Mouse (Mus musculus) heart, embryonic 12.5 days (tissue): ENCODE results near the gene Olfr1225. TPM values are rescaled to one million over a fixed set of nuclear protein-coding genes. Genes with fewer than 3 reads are reported as not detected.
"Not testable (repeated sequence)": the region's sequence is repeated elsewhere in the genome, so short reads cannot be mapped to it uniquely, and the experiment has no call there.

ENCODE experiments used
- ATAC-seq: fragments of 200-750 bp; cut with Nextera tagmentation; 2 replicates; pipeline ENCODE4 v1.8.0; 2017; ENCODE audit warnings: moderate TSS enrichment, moderate library complexity; ENCODE audit not compliant: insufficient number of reproducible peaks, low FRiP score
- H3K27ac ChIP-seq: fragments of 300-500 bp; sonication (generic); 2 replicates; pipeline ENCODE4 v1.5.1; 2016; ENCODE audit warnings: mild to moderate bottlenecking, moderate library complexity; ENCODE audit not compliant: poor library complexity, severe bottlenecking
- H3K27me3 ChIP-seq: fragments of 300-500 bp; sonication (generic); replicated peaks from 2 replicates; pipeline ENCODE4 v1.6.1; 2016; ENCODE audit warnings: mild to moderate bottlenecking, moderate library complexity
- H3K36me3 ChIP-seq: fragments of 300-500 bp; sonication (generic); 2 replicates; pipeline ENCODE4 v1.6.1; 2016; ENCODE audit warnings: mild to moderate bottlenecking, moderate library complexity
- H3K4me1 ChIP-seq: fragments of 300-500 bp; sonication (generic); replicated peaks from 2 replicates; pipeline ENCODE4 v1.6.1; 2016; ENCODE audit warnings: mild to moderate bottlenecking
- H3K4me2 ChIP-seq: fragments of 300-500 bp; sonication (generic); 2 replicates; pipeline ENCODE4 v1.6.1; 2016; ENCODE audit warnings: mild to moderate bottlenecking, moderate library complexity
- H3K4me3 ChIP-seq: fragments of 300-500 bp; sonication (generic); 2 replicates; pipeline ENCODE4 v1.5.1; 2016; ENCODE audit warnings: mild to moderate bottlenecking
- H3K9ac ChIP-seq: fragments of 300-500 bp; sonication (generic); 2 replicates; pipeline ENCODE4 v1.6.1; 2016; ENCODE audit warnings: mild to moderate bottlenecking, moderate library complexity
- H3K9me3 ChIP-seq: fragments of 300-500 bp; sonication (generic); replicated peaks from 2 replicates; pipeline ENCODE4 v1.6.1; 2016; ENCODE audit warnings: mild to moderate bottlenecking, moderate library complexity
- WGBS: fragments of 180-500 bp; shearing (Covaris S2); methylation state at CpG from one replicate; pipeline ENCODE4 v1.1.7; 2016; 5-methylcytosine and 5-hydroxymethylcytosine counted together
- polyA plus RNA-seq: library from polyadenylated mRNA; unstranded; fragments of >200 nt; fragmentation: Nextera tagmentation; extraction: Ambion mirVana; gene quantifications from 2 replicates; pipeline ENCODE4 v1.2.1, GENCODE M21; 2016

Olfr1225 gene
- not detected in 2 replicates for polyA plus RNA-seq

DNA sequence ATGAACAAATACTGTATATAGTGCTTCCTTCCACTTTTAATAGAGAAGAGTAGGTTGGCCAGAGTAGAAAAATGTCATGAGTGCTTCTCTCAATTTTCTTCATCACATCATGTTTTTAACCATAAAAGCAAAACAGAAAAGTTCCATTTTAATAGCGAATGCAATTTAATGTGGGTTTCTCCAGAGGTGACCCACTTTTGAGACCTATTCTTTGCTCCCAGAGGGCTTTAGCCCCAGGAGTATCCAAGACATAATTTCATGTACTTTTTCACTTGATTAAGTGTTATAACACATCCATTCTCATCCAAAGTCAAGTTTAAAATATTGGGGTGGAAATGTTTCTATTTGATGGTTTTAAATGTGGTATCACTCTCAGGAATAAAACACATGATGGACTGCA lies at the start of gene Olfr1225:
Gene Olfr1225, minus strand, starts transcription at position 101 of the 400 bp plus-strand sequence.
- no peaks in the 10 kb centered on the region for H3K4me1 ChIP-seq
- no peaks in the 10 kb centered on the region for H3K36me3 ChIP-seq
- H3K9ac ChIP-seq = no peak within 1 kb of the TSS
- H3K4me3 ChIP-seq = no peak within 1 kb of the TSS
- no peak for ATAC-seq
- 83% methylated on average over 1 of the region's 1 CpGs for WGBS
- no peaks in the 10 kb centered on the region for H3K27me3 ChIP-seq
- no peak within 1 kb of the TSS for H3K27ac ChIP-seq
- H3K9me3 ChIP-seq = no peaks in the 10 kb centered on the region
- no peak within 1 kb of the TSS for H3K4me2 ChIP-seq

DNA sequence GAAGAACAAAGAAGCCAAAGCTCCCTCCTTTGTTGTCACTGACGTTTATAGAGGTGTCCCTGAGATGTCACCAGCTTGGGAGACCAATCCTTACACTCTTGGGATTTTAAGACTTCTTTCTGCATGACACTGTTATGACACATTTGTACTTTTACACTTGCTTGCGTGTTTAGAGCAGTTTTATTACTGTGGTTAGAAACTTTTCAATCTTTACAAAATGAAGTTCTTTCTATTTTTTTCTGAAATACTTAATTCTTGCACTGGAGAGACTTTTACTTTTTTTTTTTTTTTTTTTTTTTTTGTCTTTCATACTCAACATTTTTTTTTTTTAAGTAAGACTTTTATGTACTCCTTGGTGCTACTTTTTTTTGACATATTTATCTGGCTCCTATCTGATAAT lies 25.5 kb upstream of the Olfr1225 start, which contains the start of gene Olfr1226:
Gene Olfr1226, minus strand, starts transcription at position 101 of the 400 bp plus-strand sequence.
- no peaks in the 10 kb centered on the region for H3K9me3 ChIP-seq
- no peaks in the 10 kb centered on the region for H3K36me3 ChIP-seq
- H3K9ac ChIP-seq = no peak within 1 kb of the TSS
- H3K4me1 ChIP-seq = no peaks in the 10 kb centered on the region
- H3K27me3 ChIP-seq = no peaks in the 10 kb centered on the region
- H3K4me2 ChIP-seq = no peak within 1 kb of the TSS
- WGBS = 64% methylated on average over 2 of the region's 2 CpGs
- H3K27ac ChIP-seq = no peak within 1 kb of the TSS
- H3K4me3 ChIP-seq = no peak within 1 kb of the TSS
- ATAC-seq = no peak

DNA sequence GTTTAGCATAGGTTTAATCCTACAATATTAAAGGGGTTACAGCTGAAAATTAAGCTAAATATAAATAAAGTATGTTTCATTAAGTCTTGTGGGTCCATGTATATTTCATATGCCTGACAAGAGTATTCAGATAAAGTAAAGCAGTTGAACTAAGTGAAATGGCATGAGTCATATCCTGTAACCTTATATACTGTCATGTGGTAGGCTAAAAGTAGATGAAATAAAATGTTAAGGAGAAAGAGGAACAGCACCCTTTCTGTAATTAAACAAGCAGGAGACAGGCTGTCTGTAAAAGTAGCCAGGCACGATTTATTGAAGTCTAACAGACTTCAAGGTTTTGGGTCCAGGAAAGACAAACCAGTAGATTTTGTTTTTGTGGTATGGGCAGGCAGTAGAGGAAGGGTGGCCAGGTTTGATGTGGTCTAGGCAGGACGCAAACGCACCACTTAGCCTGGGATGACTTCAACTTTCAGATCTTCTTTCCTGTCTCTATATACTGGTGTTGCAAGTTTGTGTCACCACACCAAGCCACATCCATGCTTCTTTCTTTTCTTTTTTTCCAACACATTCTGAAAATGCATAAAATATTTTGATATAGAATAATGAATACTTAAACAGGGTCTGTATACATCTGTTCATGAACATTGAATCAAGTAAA lies 22.0 kb upstream of the Olfr1225 start:
- no peaks in the 10 kb centered on the region for H3K4me1 ChIP-seq
- no peaks in the 10 kb centered on the region for H3K27me3 ChIP-seq
- no peak overlapping the region for H3K4me2 ChIP-seq
- no peak overlapping the region for H3K9ac ChIP-seq
- 67% methylated on average over 3 of the region's 3 CpGs for WGBS
- no peak for ATAC-seq
- no peaks in the 10 kb centered on the region for H3K9me3 ChIP-seq
- no peaks in the 10 kb centered on the region for H3K36me3 ChIP-seq
- H3K4me3 ChIP-seq = no peak overlapping the region
- H3K27ac ChIP-seq = no peak overlapping the region

DNA sequence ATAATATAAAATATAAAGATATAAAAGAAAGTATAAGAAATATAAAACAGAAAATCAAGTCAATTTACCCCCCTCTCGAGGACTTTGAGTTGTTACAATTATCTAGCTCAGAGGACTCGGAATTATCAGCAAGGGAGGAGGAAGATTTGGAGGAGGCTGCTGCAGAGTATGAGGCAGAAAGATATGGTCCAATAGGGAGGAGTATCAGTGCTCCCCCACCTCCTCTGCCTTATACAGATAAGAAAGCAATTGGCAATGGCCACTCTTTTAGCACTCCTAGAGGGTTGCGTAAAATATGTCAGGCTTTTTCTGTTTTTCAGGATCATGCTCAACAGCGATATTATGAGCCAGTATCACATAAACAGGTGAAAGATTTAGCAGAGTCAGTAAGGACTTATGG lies 9.8 kb downstream of the Olfr1225 start:
- not testable (repeated sequence) for H3K4me1 ChIP-seq, H3K27me3 ChIP-seq, H3K4me2 ChIP-seq, ATAC-seq, H3K4me3 ChIP-seq, H3K27ac ChIP-seq, H3K9ac ChIP-seq, H3K9me3 ChIP-seq, H3K36me3 ChIP-seq
- 73% methylated on average over 4 of the region's 4 CpGs for WGBS

DNA sequence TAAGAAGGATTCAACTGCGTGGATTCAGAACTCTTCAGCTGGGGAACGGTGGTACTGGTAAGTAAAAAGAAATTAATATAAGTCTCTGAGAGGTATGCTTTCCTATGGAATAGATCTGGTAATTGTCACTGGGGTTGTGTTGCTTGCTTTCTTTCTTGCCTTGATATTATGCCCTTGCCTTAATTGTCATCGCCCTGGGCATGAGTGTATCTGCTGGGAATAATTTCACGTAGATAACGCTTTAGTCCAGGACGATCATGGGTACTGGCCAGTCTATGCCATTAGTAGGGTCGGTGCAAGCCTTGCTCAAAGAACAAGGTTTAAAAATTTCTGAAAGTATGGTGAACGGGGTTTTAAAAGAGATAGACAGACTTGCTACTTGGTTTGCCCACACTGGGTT lies 10.5 kb downstream of the Olfr1225 start, which contains the start of gene Olfr1224-ps1:
Gene Olfr1224-ps1, minus strand, starts transcription at position 101 of the 400 bp plus-strand sequence.
- not testable (repeated sequence) for H3K4me2 ChIP-seq, H3K4me3 ChIP-seq, H3K27ac ChIP-seq, ATAC-seq, H3K9ac ChIP-seq, H3K36me3 ChIP-seq, H3K9me3 ChIP-seq, H3K4me1 ChIP-seq, H3K27me3 ChIP-seq
- WGBS = 84% methylated on average over 8 of the region's 8 CpGs

DNA sequence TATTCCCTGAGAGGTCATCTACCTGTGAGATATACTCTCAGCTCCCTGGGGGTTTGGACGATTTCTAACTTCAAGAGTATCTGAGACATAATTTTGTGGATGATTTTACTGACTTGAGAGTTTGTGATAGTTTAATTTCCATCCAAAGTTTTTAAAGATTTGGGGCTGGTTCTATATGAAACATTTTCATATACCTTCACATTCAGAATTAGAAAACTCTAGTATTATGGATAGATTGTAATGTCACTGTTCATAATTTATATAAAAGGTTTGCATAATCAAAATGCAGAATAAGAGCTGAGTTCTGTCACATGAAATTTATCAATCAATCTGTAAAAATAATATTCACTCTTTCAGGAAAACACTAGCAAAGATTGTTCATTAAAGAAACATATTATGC lies 23.0 kb downstream of the Olfr1225 start, which contains the start of gene Olfr1223:
Gene Olfr1223, minus strand, starts transcription at position 101 of the 400 bp plus-strand sequence.
- Histone ChIP-seq H3K27ac (no peak within 1 kb of the TSS), H3K4me1 (no peaks in the 10 kb centered on the region), H3K4me2 (no peak within 1 kb of the TSS), H3K27me3 (no peaks in the 10 kb centered on the region), H3K36me3 (no peaks in the 10 kb centered on the region), H3K9ac (no peak within 1 kb of the TSS), H3K9me3 (no peaks in the 10 kb centered on the region), H3K4me3 (no peak within 1 kb of the TSS)
- WGBS = 50% methylated on average over 1 of the region's 1 CpGs
- ATAC-seq = no peak

DNA sequence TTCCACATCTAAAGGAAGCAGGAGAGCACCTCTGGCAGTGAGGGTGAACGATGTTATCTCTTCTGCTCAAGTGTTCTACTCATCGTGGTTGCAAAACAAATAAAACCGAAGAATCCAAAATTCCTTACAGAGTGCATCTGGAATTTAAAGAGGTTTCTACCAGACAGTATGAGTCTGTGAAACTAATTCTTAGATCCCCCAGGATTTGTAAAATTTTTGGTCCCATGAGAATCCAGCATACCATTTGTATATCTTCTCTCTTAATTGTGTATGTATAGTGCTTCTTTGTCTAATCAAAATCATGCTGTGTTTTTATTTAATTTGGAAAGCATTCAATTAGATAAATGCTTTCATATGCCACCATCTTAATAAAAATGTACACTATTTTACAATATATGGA lies 41.5 kb downstream of the Olfr1225 start, which contains the start of gene Olfr1222:
Gene Olfr1222, minus strand, starts transcription at position 101 of the 400 bp plus-strand sequence.
- Histone ChIP-seq H3K4me3 (no peak within 1 kb of the TSS), H3K9me3 (no peaks in the 10 kb centered on the region), H3K36me3 (no peaks in the 10 kb centered on the region), H3K9ac (no peak within 1 kb of the TSS), H3K4me1 (no peaks in the 10 kb centered on the region), H3K27me3 (no peaks in the 10 kb centered on the region), H3K4me2 (no peak within 1 kb of the TSS), H3K27ac (no peak within 1 kb of the TSS)
- ATAC-seq = no peak
- 33% methylated on average over 3 of the region's 3 CpGs for WGBS

Other genes starting within 250 kb of the Olfr1225 start
- not detected in 2 replicates for gene Olfr1211, start 236.6 kb downstream of the Olfr1225 start, polyA plus RNA-seq
- not detected in 2 replicates for gene Olfr1212, start 220.7 kb downstream of the Olfr1225 start, polyA plus RNA-seq
- not detected in 2 replicates for gene Gm13762, start 194.4 kb downstream of the Olfr1225 start, polyA plus RNA-seq
- not detected in 2 replicates for gene Olfr1214, start 182.0 kb downstream of the Olfr1225 start, polyA plus RNA-seq
- gene Olfr1215, start 167.7 kb downstream of the Olfr1225 start, polyA plus RNA-seq = not detected in 2 replicates
- gene Olfr1216, start 156.3 kb downstream of the Olfr1225 start, polyA plus RNA-seq = not detected in 2 replicates
- not detected in 2 replicates for gene Olfr1217, start 142.6 kb downstream of the Olfr1225 start, polyA plus RNA-seq
- gene Olfr1218, start 113.5 kb downstream of the Olfr1225 start, polyA plus RNA-seq = not detected in 2 replicates
- gene Olfr1219, start 91.2 kb downstream of the Olfr1225 start, polyA plus RNA-seq = not detected in 2 replicates
- gene Olfr1220, start 67.8 kb downstream of the Olfr1225 start, polyA plus RNA-seq = not detected in 2 replicates
- gene Olfr1221, start 57.4 kb downstream of the Olfr1225 start, polyA plus RNA-seq = not detected in 2 replicates
- gene Olfr1222, start 41.6 kb downstream of the Olfr1225 start, polyA plus RNA-seq = not detected in 2 replicates
- not detected in 2 replicates for gene Olfr1223, start 23.1 kb downstream of the Olfr1225 start, polyA plus RNA-seq
- not detected in 2 replicates for gene Olfr1224-ps1, start 10.6 kb downstream of the Olfr1225 start, polyA plus RNA-seq
- gene Olfr1226, start 25.4 kb upstream of the Olfr1225 start, polyA plus RNA-seq = not detected in 2 replicates
- gene Olfr1228, start 79.4 kb upstream of the Olfr1225 start, polyA plus RNA-seq = not detected in 2 replicates
- gene Olfr1229, start 113.3 kb upstream of the Olfr1225 start, polyA plus RNA-seq = not detected in 2 replicates
- gene Olfr1230, start 122.6 kb upstream of the Olfr1225 start, polyA plus RNA-seq = not detected in 2 replicates
- not detected in 2 replicates for gene Olfr1231, start 132.4 kb upstream of the Olfr1225 start, polyA plus RNA-seq
- not detected in 2 replicates for gene Olfr1232, start 155.0 kb upstream of the Olfr1225 start, polyA plus RNA-seq
- gene Olfr1233, start 167.7 kb upstream of the Olfr1225 start, polyA plus RNA-seq = not detected in 2 replicates
- gene Olfr1234, start 190.2 kb upstream of the Olfr1225 start, polyA plus RNA-seq = not detected in 2 replicates
- gene Olfr1238, start 235.0 kb upstream of the Olfr1225 start, polyA plus RNA-seq = not detected in 2 replicates
- gene Olfr1239, start 245.7 kb upstream of the Olfr1225 start, polyA plus RNA-seq = not detected in 2 replicates